Mouse (Mus musculus) lung, embryonic 14.5 days (tissue): ENCODE results near the gene Glul. TPM values are rescaled to one million over a fixed set of nuclear protein-coding genes. Genes with fewer than 3 reads are reported as not detected.
A peak's percentile ranks its signal among the peaks of the same experiment; 100 is the strongest.

Experiments
- ATAC-seq: fragments of 200-750 bp; cut with Nextera tagmentation; 2 replicates; pipeline ENCODE4 v1.8.0; 2017; ENCODE audit warnings: mild to moderate bottlenecking, moderate TSS enrichment, moderate library complexity; ENCODE audit not compliant: insufficient read depth
- DNase-seq: peaks from one replicate; pipeline ENCODE4 v3.0.0-alpha.2; 2015
- H3K27ac ChIP-seq: fragments of 300-500 bp; sonication (generic); 2 replicates; pipeline ENCODE4 v1.5.1; 2014; ENCODE audit warnings: low read depth, mild to moderate bottlenecking, moderate library complexity
- H3K27me3 ChIP-seq: fragments of 300-500 bp; sonication (generic); 2 replicates; pipeline ENCODE4 v1.6.1; 2014; ENCODE audit warnings: low read length, control low read depth; ENCODE audit not compliant: insufficient read depth
- H3K36me3 ChIP-seq: fragments of 300-500 bp; sonication (generic); 2 replicates; pipeline ENCODE4 v1.6.1; 2014; ENCODE audit warnings: control low read depth; ENCODE audit not compliant: insufficient read depth
- H3K4me1 ChIP-seq: fragments of 300-500 bp; sonication (generic); 2 replicates; pipeline ENCODE4 v1.6.1; 2014; ENCODE audit warnings: antibody characterized with exemption, control low read depth; ENCODE audit not compliant: insufficient read depth
- H3K4me2 ChIP-seq: fragments of 300-500 bp; sonication (generic); 2 replicates; pipeline ENCODE4 v1.6.1; 2014; ENCODE audit warnings: mild to moderate bottlenecking
- H3K4me3 ChIP-seq: fragments of 300-500 bp; sonication (generic); 2 replicates; pipeline ENCODE4 v1.5.1; 2014; ENCODE audit warnings: low read depth, low read length
- H3K9ac ChIP-seq: fragments of 300-500 bp; sonication (generic); 2 replicates; pipeline ENCODE4 v1.6.1; 2014
- H3K9me3 ChIP-seq: fragments of 300-500 bp; sonication (generic); 2 replicates; pipeline ENCODE4 v1.6.1; 2016; ENCODE audit warnings: low read depth, low read length, control low read depth
- CTCF ChIP-seq: IDR thresholded peaks from 2 replicates; pipeline ENCODE4 v1.5.1; 2016; ENCODE audit warnings: antibody characterized with exemption, low read depth
- WGBS: fragments of 180-500 bp; shearing (Covaris S2); extraction: QIAGEN DNeasy Blood & Tissue Kit; methylation state at CpG from one replicate; pipeline ENCODE4 v1.1.7; 2014; 5-methylcytosine and 5-hydroxymethylcytosine counted together
- polyA plus RNA-seq: library from polyadenylated mRNA; unstranded; fragments of >200 nt; fragmentation: Nextera tagmentation; extraction: Ambion mirVana; gene quantifications from 2 replicates; pipeline ENCODE4 v1.2.1, GENCODE M21; 2014

Glul gene
- polyA plus RNA-seq, 1 experiment from 2014 or later, result 90.6 TPM

GRCm38 (mm10) chr1:153891442-153891841 lies 8.3 kb upstream of the Glul start, which contains the start of gene Teddm1a:
Gene Teddm1a, plus strand, starts transcription at chr1:153891742.
- Histone ChIP-seq H3K4me1 (0 out of 2 replicates have a peak, but pooled peaks cover 2% of the 10 kb centered on the region), H3K4me3 (no peak within 1 kb of the TSS), H3K27ac (no peak within 1 kb of the TSS), H3K4me2 (no peak within 1 kb of the TSS), H3K27me3 (no peaks in the 10 kb centered on the region), H3K9me3 (no peaks in the 10 kb centered on the region), H3K9ac (no peak within 1 kb of the TSS), H3K36me3 (no peaks in the 10 kb centered on the region)
- TF ChIP-seq CTCF, result no peak
- no peak for DNase-seq
- ATAC-seq, result no peak
- WGBS, result 47% methylated on average over 4 of the region's 4 CpGs

GRCm38 (mm10) chr1:153893746-153894145 lies 6.0 kb upstream of the Glul start:
- whole genome bisulfite sequencing, result 54% methylated on average over 2 of the region's 2 CpGs
- no peak overlapping the region for H3K4me2 ChIP-seq
- H3K4me3 ChIP-seq, result no peak overlapping the region
- H3K4me1 ChIP-seq, result 0 out of 2 replicates have a peak, but pooled peaks cover 2% of the 10 kb centered on the region
- H3K27me3 ChIP-seq, result no peaks in the 10 kb centered on the region
- H3K36me3 ChIP-seq, result no peaks in the 10 kb centered on the region
- H3K9me3 ChIP-seq, result no peaks in the 10 kb centered on the region
- ATAC-seq, result no peak
- no peak for DNase-seq
- TF ChIP-seq CTCF, result no peak
- H3K27ac ChIP-seq, result no peak overlapping the region
- H3K9ac ChIP-seq, result no peak overlapping the region

GRCm38 (mm10) chr1:153894201-153894893 lies 5.4 kb upstream of the Glul start:
- WGBS, result 47% methylated on average over 8 of the region's 8 CpGs
- H3K9ac ChIP-seq, result no peak overlapping the region
- H3K27me3 ChIP-seq, result no peaks in the 10 kb centered on the region
- no peak for TF ChIP-seq CTCF
- H3K4me2 ChIP-seq, result no peak overlapping the region
- H3K36me3 ChIP-seq, result no peaks in the 10 kb centered on the region
- H3K9me3 ChIP-seq, result no peaks in the 10 kb centered on the region
- ATAC-seq (peak; percentile 2; the same call in 1 of the 2 replicates), DNase-seq (peak; percentile 61)
- H3K4me3 ChIP-seq, result no peak overlapping the region
- 0 out of 2 replicates have a peak, but pooled peaks cover 2% of the 10 kb centered on the region for H3K4me1 ChIP-seq
- no peak overlapping the region for H3K27ac ChIP-seq

GRCm38 (mm10) chr1:153894979-153895378 lies 4.8 kb upstream of the Glul start:
- no peak overlapping the region for H3K9ac ChIP-seq
- H3K36me3 ChIP-seq, result no peaks in the 10 kb centered on the region
- no peak overlapping the region for H3K4me3 ChIP-seq
- H3K27ac ChIP-seq, result no peak overlapping the region
- H3K27me3 ChIP-seq, result no peaks in the 10 kb centered on the region
- H3K4me2 ChIP-seq, result no peak overlapping the region
- 0 out of 2 replicates have a peak, but pooled peaks cover 2% of the 10 kb centered on the region for H3K4me1 ChIP-seq
- TF ChIP-seq CTCF, result peak; percentile 85
- H3K9me3 ChIP-seq, result no peaks in the 10 kb centered on the region
- 37% methylated on average over 5 of the region's 5 CpGs for WGBS
- DNase-seq (peak; percentile 93), ATAC-seq (no peak)

GRCm38 (mm10) chr1:153897196-153897595 lies 2.5 kb upstream of the Glul start:
- WGBS, result 69% methylated on average over 8 of the region's 8 CpGs
- TF ChIP-seq CTCF, result no peak
- no peak for ATAC-seq

GRCm38 (mm10) chr1:153898989-153899730 lies 584 bp upstream of the Glul start:
- H3K4me2 ChIP-seq, result peak overlapping the region; percentile 88
- peak overlapping the region; percentile 96 for H3K27ac ChIP-seq
- H3K4me1 ChIP-seq, result 0 out of 2 replicates have a peak, but pooled peaks cover 6% of the 10 kb centered on the region
- peak; percentile 30 for ATAC-seq
- peak overlapping the region; percentile 67 for H3K9ac ChIP-seq
- 20% methylated on average over 22 of the region's 22 CpGs for WGBS
- H3K27me3 ChIP-seq, result no peaks in the 10 kb centered on the region
- DNase-seq, result no peak
- peak overlapping the region; percentile 82 for H3K4me3 ChIP-seq
- peaks cover 15% of the 10 kb centered on the region for H3K36me3 ChIP-seq
- TF ChIP-seq CTCF, result no peak
- H3K9me3 ChIP-seq, result no peaks in the 10 kb centered on the region

More at GRCm38 (mm10) chr1:153897196-153897595, 2.5 kb upstream of the Glul start:
- DNase-seq, result no peak
- Histone ChIP-seq H3K9me3 (no peaks in the 10 kb centered on the region), H3K4me2 (no peak overlapping the region), H3K27ac (no peak overlapping the region), H3K27me3 (no peaks in the 10 kb centered on the region), H3K36me3 (no peaks in the 10 kb centered on the region), H3K9ac (no peak overlapping the region), H3K4me1 (0 out of 2 replicates have a peak, but pooled peaks cover 6% of the 10 kb centered on the region), H3K4me3 (no peak overlapping the region)

- no peak for TF ChIP-seq CTCF
- Histone ChIP-seq H3K27me3 (no peaks in the 10 kb centered on the region), H3K4me2 (peak overlapping the region; percentile 88), H3K9ac (peak overlapping the region; percentile 83), H3K36me3 (peaks cover 27% of the 10 kb centered on the region), H3K27ac (peak overlapping the region; percentile 96), H3K9me3 (no peaks in the 10 kb centered on the region), H3K4me1 (0 out of 2 replicates have a peak, but pooled peaks cover 4% of the 10 kb centered on the region), H3K4me3 (peak overlapping the region; percentile 82)
- under 1% methylated on average over 33 of the region's 36 CpGs for WGBS
- DNase-seq, result no peak
- peak; percentile 58 for ATAC-seq
Measured at GRCm38 (mm10) chr1:153900381-153900780, 637 bp downstream of the Glul start.
